Mouse (Mus musculus) kidney, adult 2 months (tissue): ENCODE measurements around the gene Tuba1c.

ENCODE experiments used
- CTCF ChIP-seq: fragments of 200-500 bp; conservative IDR thresholded peaks from 2 replicates; pipeline ENCODE4 v1.5.1; 2011; ENCODE audit warnings: low read depth, mild to moderate bottlenecking, control low read depth, low read length, moderate library complexity, mixed read lengths; ENCODE audit not compliant: insufficient read depth, insufficient read length
- POLR2A ChIP-seq: fragments of 200-500 bp; IDR thresholded peaks from one replicate; pipeline ENCODE4 v1.6.1; 2011; ENCODE audit warnings: low read depth, low read length, control low read depth

DNA sequence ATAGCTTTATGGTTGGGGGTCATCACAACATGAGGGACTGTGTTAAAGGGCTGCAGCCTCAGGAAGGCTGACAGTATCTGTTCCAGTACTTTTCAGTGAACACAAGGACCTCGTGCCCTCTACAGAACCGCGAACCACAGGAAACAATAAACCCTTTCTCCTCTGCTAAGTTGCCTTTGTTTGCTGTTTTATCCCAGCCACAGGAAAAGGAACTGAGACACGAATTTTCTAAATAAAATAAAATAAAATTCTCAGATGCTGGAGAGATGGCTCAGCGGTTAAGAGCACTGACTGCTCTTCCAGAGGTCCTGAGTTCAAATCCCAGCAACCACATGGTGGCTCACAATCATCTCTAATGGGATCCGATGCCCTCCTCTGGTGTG lies 30.9 kb upstream of the Tuba1c start:
- TF ChIP-seq CTCF: no peak
- TF ChIP-seq POLR2A: no peak
